Mouse (Mus musculus) heart, embryonic 12.5 days (tissue): ENCODE data around the gene Emsy. TPM values are rescaled to one million over a fixed set of nuclear protein-coding genes. Genes with fewer than 3 reads are reported as not detected.

Experiments
- ATAC-seq: fragments of 200-750 bp; cut with Nextera tagmentation; 2 replicates; pipeline ENCODE4 v1.8.0; 2017; ENCODE audit warnings: moderate TSS enrichment, moderate library complexity; ENCODE audit not compliant: insufficient number of reproducible peaks, low FRiP score
- H3K27ac ChIP-seq: fragments of 300-500 bp; sonication (generic); 2 replicates; pipeline ENCODE4 v1.5.1; 2016; ENCODE audit warnings: mild to moderate bottlenecking, moderate library complexity; ENCODE audit not compliant: poor library complexity, severe bottlenecking
- H3K27me3 ChIP-seq: fragments of 300-500 bp; sonication (generic); replicated peaks from 2 replicates; pipeline ENCODE4 v1.6.1; 2016; ENCODE audit warnings: mild to moderate bottlenecking, moderate library complexity
- H3K36me3 ChIP-seq: fragments of 300-500 bp; sonication (generic); 2 replicates; pipeline ENCODE4 v1.6.1; 2016; ENCODE audit warnings: mild to moderate bottlenecking, moderate library complexity
- H3K4me1 ChIP-seq: fragments of 300-500 bp; sonication (generic); replicated peaks from 2 replicates; pipeline ENCODE4 v1.6.1; 2016; ENCODE audit warnings: mild to moderate bottlenecking
- H3K4me2 ChIP-seq: fragments of 300-500 bp; sonication (generic); 2 replicates; pipeline ENCODE4 v1.6.1; 2016; ENCODE audit warnings: mild to moderate bottlenecking, moderate library complexity
- H3K4me3 ChIP-seq: fragments of 300-500 bp; sonication (generic); 2 replicates; pipeline ENCODE4 v1.5.1; 2016; ENCODE audit warnings: mild to moderate bottlenecking
- H3K9ac ChIP-seq: fragments of 300-500 bp; sonication (generic); 2 replicates; pipeline ENCODE4 v1.6.1; 2016; ENCODE audit warnings: mild to moderate bottlenecking, moderate library complexity
- H3K9me3 ChIP-seq: fragments of 300-500 bp; sonication (generic); replicated peaks from 2 replicates; pipeline ENCODE4 v1.6.1; 2016; ENCODE audit warnings: mild to moderate bottlenecking, moderate library complexity
- WGBS: fragments of 180-500 bp; shearing (Covaris S2); methylation state at CpG from one replicate; pipeline ENCODE4 v1.1.7; 2016; 5-methylcytosine and 5-hydroxymethylcytosine counted together
- polyA plus RNA-seq: library from polyadenylated mRNA; unstranded; fragments of >200 nt; fragmentation: Nextera tagmentation; extraction: Ambion mirVana; gene quantifications from 2 replicates; pipeline ENCODE4 v1.2.1, GENCODE M21; 2016

Gene Emsy
- polyA plus RNA-seq, 1 experiment from 2014 or later, result 28.2 TPM

- Histone ChIP-seq H3K4me2 (no peak overlapping the region), H3K4me1 (peaks cover 36% of the 10 kb centered on the region), H3K9me3 (no peaks in the 10 kb centered on the region), H3K27me3 (no peaks in the 10 kb centered on the region), H3K36me3 (no peaks in the 10 kb centered on the region), H3K4me3 (no peak overlapping the region), H3K9ac (no peak overlapping the region), H3K27ac (no peak overlapping the region)
- WGBS, result 62% methylated on average over 6 of the region's 6 CpGs
- no peak for ATAC-seq
Observed at GRCm38 (mm10) chr7:98667956-98668746, 11.6 kb upstream of the Emsy start.

- Histone ChIP-seq H3K4me3 (no peak overlapping the region), H3K4me2 (no peak overlapping the region), H3K36me3 (no peaks in the 10 kb centered on the region), H3K27ac (no peak overlapping the region), H3K27me3 (no peaks in the 10 kb centered on the region), H3K9me3 (no peaks in the 10 kb centered on the region), H3K4me1 (peaks cover 12% of the 10 kb centered on the region), H3K9ac (no peak overlapping the region)
- 88% methylated on average over 6 of the region's 6 CpGs for WGBS
- no peak for ATAC-seq
Observed at GRCm38 (mm10) chr7:98665726-98666125, 9.1 kb upstream of the Emsy start.

GRCm38 (mm10) chr7:98665166-98665565 lies 8.6 kb upstream of the Emsy start:
- H3K4me1 ChIP-seq, result peaks cover 10% of the 10 kb centered on the region
- ATAC-seq, result no peak
- 58% methylated on average over 5 of the region's 5 CpGs for WGBS

GRCm38 (mm10) chr7:98655681-98656530 lies 677 bp downstream of the Emsy start:
- peak; percentile 76 for ATAC-seq
- H3K4me2 ChIP-seq, result peak overlapping the region; percentile 74
- peaks cover 23% of the 10 kb centered on the region for H3K36me3 ChIP-seq
- H3K27ac ChIP-seq, result peak overlapping the region; percentile 98
- WGBS, result under 1% methylated on average over 73 of the region's 74 CpGs
- H3K4me3 ChIP-seq, result peak overlapping the region; percentile 96
- peaks cover 7% of the 10 kb centered on the region for H3K4me1 ChIP-seq
- peak overlapping the region; percentile 96 for H3K9ac ChIP-seq
- no peaks in the 10 kb centered on the region for H3K27me3 ChIP-seq
- H3K9me3 ChIP-seq, result no peaks in the 10 kb centered on the region

More at GRCm38 (mm10) chr7:98665166-98665565, 8.6 kb upstream of the Emsy start:
- H3K4me3 ChIP-seq, result no peak overlapping the region
- no peak overlapping the region for H3K9ac ChIP-seq
- H3K27me3 ChIP-seq, result no peaks in the 10 kb centered on the region
- H3K4me2 ChIP-seq, result no peak overlapping the region
- no peak overlapping the region for H3K27ac ChIP-seq
- H3K36me3 ChIP-seq, result no peaks in the 10 kb centered on the region
- H3K9me3 ChIP-seq, result no peaks in the 10 kb centered on the region

- Histone ChIP-seq H3K27me3 (no peaks in the 10 kb centered on the region), H3K9me3 (no peaks in the 10 kb centered on the region), H3K4me2 (no peak overlapping the region), H3K4me3 (no peak overlapping the region), H3K27ac (no peak overlapping the region), H3K4me1 (peaks cover 3% of the 10 kb centered on the region; the same call in 1 of the 2 replicates), H3K36me3 (peaks cover 40% of the 10 kb centered on the region), H3K9ac (no peak overlapping the region)
- 89% methylated on average over 2 of the region's 2 CpGs for WGBS
- no peak for ATAC-seq
Observed at GRCm38 (mm10) chr7:98651651-98652050, 4.9 kb downstream of the Emsy start.

- ATAC-seq, result peak; percentile 55
- Histone ChIP-seq H3K27ac (peak overlapping the region; percentile 71), H3K27me3 (no peaks in the 10 kb centered on the region), H3K9ac (no peak overlapping the region; the same call in 1 of the 2 replicates), H3K4me2 (no peak overlapping the region), H3K4me1 (peaks cover 10% of the 10 kb centered on the region), H3K4me3 (no peak overlapping the region), H3K9me3 (no peaks in the 10 kb centered on the region), H3K36me3 (peaks cover 36% of the 10 kb centered on the region)
- WGBS, result 0% methylated on average over 1 of the region's 1 CpGs
Observed at GRCm38 (mm10) chr7:98644238-98644637, 12.3 kb downstream of the Emsy start.

- Histone ChIP-seq H3K4me1 (no peaks in the 10 kb centered on the region), H3K9ac (no peak overlapping the region), H3K4me3 (no peak overlapping the region), H3K4me2 (no peak overlapping the region), H3K9me3 (no peaks in the 10 kb centered on the region), H3K27ac (no peak overlapping the region), H3K27me3 (no peaks in the 10 kb centered on the region), H3K36me3 (peaks cover 37% of the 10 kb centered on the region)
- ATAC-seq, result no peak
- 93% methylated on average over 2 of the region's 2 CpGs for WGBS
Observed at GRCm38 (mm10) chr7:98636607-98637006, 20.0 kb downstream of the Emsy start.

GRCm38 (mm10) chr7:98633032-98633431 lies 23.6 kb downstream of the Emsy start:
- no peaks in the 10 kb centered on the region for H3K9me3 ChIP-seq
- no peaks in the 10 kb centered on the region for H3K4me1 ChIP-seq
- peaks cover 40% of the 10 kb centered on the region for H3K36me3 ChIP-seq
- no peak overlapping the region for H3K4me3 ChIP-seq
- no peak overlapping the region for H3K27ac ChIP-seq
- H3K4me2 ChIP-seq, result no peak overlapping the region
- ATAC-seq, result no peak
- no peaks in the 10 kb centered on the region for H3K27me3 ChIP-seq
- no peak overlapping the region for H3K9ac ChIP-seq
- WGBS, result 63% methylated on average over 3 of the region's 3 CpGs

- Histone ChIP-seq H3K4me1 (no peaks in the 10 kb centered on the region), H3K9me3 (no peaks in the 10 kb centered on the region), H3K4me3 (no peak overlapping the region), H3K9ac (no peak overlapping the region), H3K27me3 (no peaks in the 10 kb centered on the region), H3K36me3 (peaks cover 38% of the 10 kb centered on the region), H3K27ac (no peak overlapping the region), H3K4me2 (no peak overlapping the region)
- no peak for ATAC-seq
- 61% methylated on average over 7 of the region's 7 CpGs for WGBS
Observed at GRCm38 (mm10) chr7:98629947-98630346, 26.6 kb downstream of the Emsy start.

- no peak overlapping the region for H3K4me2 ChIP-seq
- no peaks in the 10 kb centered on the region for H3K9me3 ChIP-seq
- no peaks in the 10 kb centered on the region for H3K27me3 ChIP-seq
- WGBS, result 90% methylated on average over 2 of the region's 2 CpGs
- H3K4me1 ChIP-seq, result no peaks in the 10 kb centered on the region
- H3K4me3 ChIP-seq, result no peak overlapping the region
- no peak overlapping the region for H3K27ac ChIP-seq
- no peak overlapping the region for H3K9ac ChIP-seq
- no peak for ATAC-seq
- peaks cover 37% of the 10 kb centered on the region for H3K36me3 ChIP-seq
Observed at GRCm38 (mm10) chr7:98617739-98618138, 38.8 kb downstream of the Emsy start.

- Histone ChIP-seq H3K27me3 (no peaks in the 10 kb centered on the region), H3K27ac (no peak overlapping the region), H3K4me2 (no peak overlapping the region), H3K9ac (no peak overlapping the region), H3K36me3 (peaks cover 41% of the 10 kb centered on the region), H3K4me3 (no peak overlapping the region), H3K9me3 (no peaks in the 10 kb centered on the region), H3K4me1 (no peaks in the 10 kb centered on the region)
- 95% methylated on average over 1 of the region's 1 CpGs for WGBS
- ATAC-seq, result no peak
Observed at GRCm38 (mm10) chr7:98612936-98613335, 43.6 kb downstream of the Emsy start.
